In genomic region chr17:64499281-64499997, GRCm38 (mm10) we compare ENCODE assay signal across 7 mouse cellular contexts.
DNase-seq lines count a peak whose midpoint lies in the region; ATAC-seq and TF ChIP-seq lines count a peak whose summit lies in the region.

No protein-coding gene starts in this region.

- in situ Hi-C loops in Patski (cut with MboI; ENCODE audit: low pct_unique_long_range_greater_than_20kb), result no loop called here

- H3K4me2 ChIP-seq in liver, embryonic 11.5 days, result no peak overlapping the region
- no peak overlapping the region for H3K4me2 ChIP-seq in lung, embryonic 14.5 days
- 0 out of 2 replicates have a peak overlapping the region, but pooled peaks have one; percentile 17 for H3K4me2 ChIP-seq in stomach, postnatal 0 days (replicated peaks; ENCODE audit: low read depth)

- no peak for ATAC-seq in liver, embryonic 11.5 days (replicated peaks; ENCODE audit: low FRiP score)
- peak; percentile 74 for ATAC-seq in Patski
- peak; percentile 41; the same call in 1 of the 2 replicates for ATAC-seq in lung, embryonic 14.5 days (ENCODE audit: insufficient read depth)
- ATAC-seq in stomach, postnatal 0 days (ENCODE audit: low FRiP score, low TSS enrichment), result no peak

- H3K36me3 ChIP-seq in liver, embryonic 11.5 days (ENCODE audit: control insufficient read depth, insufficient read depth, low read length), result no peaks in the 10 kb centered on the region
- H3K36me3 ChIP-seq in lung, embryonic 14.5 days (ENCODE audit: insufficient read depth), result no peaks in the 10 kb centered on the region
- H3K36me3 ChIP-seq in stomach, postnatal 0 days (ENCODE audit: control insufficient read depth, insufficient read depth, low read length), result no peaks in the 10 kb centered on the region

- CTCF ChIA-PET in Patski (lab: Charles Lee), result no interaction called here

- H3K27me3 ChIP-seq in liver, embryonic 11.5 days (replicated peaks; ENCODE audit: control insufficient read depth, insufficient read depth, low read length), result no peaks in the 10 kb centered on the region
- peaks cover 49% of the 10 kb centered on the region for H3K27me3 ChIP-seq in Patski
- no peaks in the 10 kb centered on the region for H3K27me3 ChIP-seq in lung, embryonic 14.5 days (ENCODE audit: insufficient read depth, low read length)
- H3K27me3 ChIP-seq in stomach, postnatal 0 days (ENCODE audit: control insufficient read depth, insufficient read depth, low read length), result no peaks in the 10 kb centered on the region

- H3K9me3 ChIP-seq in liver, embryonic 11.5 days (ENCODE audit: control insufficient read depth, low read length), result no peaks in the 10 kb centered on the region
- H3K9me3 ChIP-seq in lung, embryonic 14.5 days (ENCODE audit: low read depth, low read length), result no peaks in the 10 kb centered on the region
- no peaks in the 10 kb centered on the region for H3K9me3 ChIP-seq in stomach, postnatal 0 days (ENCODE audit: control insufficient read depth, low read length)

- H3K27ac ChIP-seq in liver, embryonic 11.5 days (ENCODE audit: low read depth, low read length), result no peak overlapping the region
- no peak overlapping the region for H3K27ac ChIP-seq in lung, embryonic 14.5 days (ENCODE audit: low read depth)
- H3K27ac ChIP-seq in stomach, postnatal 0 days (replicated peaks), result no peak overlapping the region

- intact Hi-C loops in heart, postnatal 10 days (cut with DNase I), result loop anchor here (2.0 to 5.0 kb wide), 3 partner anchors 103 to 753 kb away; partner anchors contain the start of gene Man2a1

- no peaks in the 10 kb centered on the region for H3K4me1 ChIP-seq in liver, embryonic 11.5 days (replicated peaks; ENCODE audit: control insufficient read depth, insufficient read depth, low read length)
- H3K4me1 ChIP-seq in lung, embryonic 14.5 days (ENCODE audit: insufficient read depth), result no peaks in the 10 kb centered on the region
- H3K4me1 ChIP-seq in stomach, postnatal 0 days (replicated peaks; ENCODE audit: control insufficient read depth, insufficient read depth), result no peaks in the 10 kb centered on the region

- WGBS in liver, embryonic 11.5 days, result 57% methylated on average over 15 of the region's 15 CpGs
- WGBS in lung, embryonic 14.5 days, result 50% methylated on average over 15 of the region's 15 CpGs
- WGBS in stomach, postnatal 0 days, result 55% methylated on average over 15 of the region's 15 CpGs

- H3K4me3 ChIP-seq in liver, embryonic 11.5 days (ENCODE audit: low read depth, low read length), result no peak overlapping the region
- H3K4me3 ChIP-seq in lung, embryonic 14.5 days (ENCODE audit: low read depth, low read length), result no peak overlapping the region
- H3K4me3 ChIP-seq in stomach, postnatal 0 days (ENCODE audit: low read depth, low read length), result no peak overlapping the region

- DNase-seq in liver (peak; percentile 10), Patski (ENCODE audit: low read depth, low spot score) (no peak)
- DNase-seq in liver, embryonic 11.5 days (ENCODE audit: low spot score), result no peak
- DNase-seq in cerebellum, adult 18-20 months, result peak; percentile 37 to 46
- DNase-seq in heart, postnatal 10 days, result peak; percentile 53 to 59
- DNase-seq in lung, embryonic 14.5 days, result peak; percentile 70
- DNase-seq in stomach, postnatal 0 days (ENCODE audit: low spot score), result peak; percentile 64

- POLR2A ChIA-PET in Patski (lab: Charles Lee), result interaction anchor here (0.9 kb wide), 1 partner anchor 100 kb away, joined by 4 read pairs; no protein-coding TSS in a partner anchor

- TF ChIP-seq EP300 in stomach, postnatal 0 days (optimal IDR thresholded peaks at IDR 0.05), result no peak

- no peak overlapping the region for H3K9ac ChIP-seq in liver, embryonic 11.5 days (ENCODE audit: low read depth, low read length)
- H3K9ac ChIP-seq in lung, embryonic 14.5 days, result no peak overlapping the region
- H3K9ac ChIP-seq in stomach, postnatal 0 days (ENCODE audit: low read length), result no peak overlapping the region

- peak; percentile 65 for TF ChIP-seq CTCF in Patski (IDR thresholded peaks at IDR 0.05)
- TF ChIP-seq CTCF in lung, embryonic 14.5 days (IDR thresholded peaks at IDR 0.05; ENCODE audit: low read depth), result peak; percentile 67
- peak; percentile 76 for TF ChIP-seq CTCF in stomach, postnatal 0 days (IDR thresholded peaks at IDR 0.05; ENCODE audit: low read depth)

Comparison
In these comparisons a context has a peak if more than half of its experiments do, and no peak if none do; other contexts are left out.
1. DNase-seq: peak in liver (single experiment), cerebellum, adult 18-20 months (2 of 2), heart, postnatal 10 days (2 of 2), lung, embryonic 14.5 days (single experiment) and stomach, postnatal 0 days (single experiment); none in liver, embryonic 11.5 days (single experiment) and Patski (single experiment).
2. ATAC-seq: peak in Patski (single experiment) and lung, embryonic 14.5 days (single experiment); none in liver, embryonic 11.5 days (single experiment) and stomach, postnatal 0 days (single experiment).
3. Peak in every context shown above with its lines, with median percentiles within 50 percentile points of each other: CTCF ChIP-seq.